Mouse (Mus musculus): Measurements from ENCODE around the gene Scnn1a. TPM values are rescaled to one million over a fixed set of nuclear protein-coding genes. Genes with fewer than 3 reads are reported as not detected.

Scnn1a gene
- 1.3 and 1.9 TPM in 2 replicates for polyA plus RNA-seq (2015; fragmentation: Nextera tagmentation; extraction: Ambion mirVana)

GRCm38 (mm10) chr6:125320323-125320722, at the start of gene Scnn1a:
Gene Scnn1a (plus strand): TSS chr6:125320659.

GRCm38 (mm10) chr6:125285890-125286289, 34.6 kb upstream of the Scnn1a start, which contains the start of gene Tuba3a:
Gene Tuba3a (minus strand): TSS chr6:125286042.

GRCm38 (mm10) chr6:125313546-125314230, 6.8 kb upstream of the Scnn1a start, which contains the start of gene Ltbr:
Gene Ltbr (minus strand): TSS chr6:125313885.

GRCm38 (mm10) chr6:125348721-125349574, 28.5 kb downstream of the Scnn1a start, which contains the start of gene Tnfrsf1a:
Gene Tnfrsf1a (plus strand): TSS chr6:125349362.

DNA sequence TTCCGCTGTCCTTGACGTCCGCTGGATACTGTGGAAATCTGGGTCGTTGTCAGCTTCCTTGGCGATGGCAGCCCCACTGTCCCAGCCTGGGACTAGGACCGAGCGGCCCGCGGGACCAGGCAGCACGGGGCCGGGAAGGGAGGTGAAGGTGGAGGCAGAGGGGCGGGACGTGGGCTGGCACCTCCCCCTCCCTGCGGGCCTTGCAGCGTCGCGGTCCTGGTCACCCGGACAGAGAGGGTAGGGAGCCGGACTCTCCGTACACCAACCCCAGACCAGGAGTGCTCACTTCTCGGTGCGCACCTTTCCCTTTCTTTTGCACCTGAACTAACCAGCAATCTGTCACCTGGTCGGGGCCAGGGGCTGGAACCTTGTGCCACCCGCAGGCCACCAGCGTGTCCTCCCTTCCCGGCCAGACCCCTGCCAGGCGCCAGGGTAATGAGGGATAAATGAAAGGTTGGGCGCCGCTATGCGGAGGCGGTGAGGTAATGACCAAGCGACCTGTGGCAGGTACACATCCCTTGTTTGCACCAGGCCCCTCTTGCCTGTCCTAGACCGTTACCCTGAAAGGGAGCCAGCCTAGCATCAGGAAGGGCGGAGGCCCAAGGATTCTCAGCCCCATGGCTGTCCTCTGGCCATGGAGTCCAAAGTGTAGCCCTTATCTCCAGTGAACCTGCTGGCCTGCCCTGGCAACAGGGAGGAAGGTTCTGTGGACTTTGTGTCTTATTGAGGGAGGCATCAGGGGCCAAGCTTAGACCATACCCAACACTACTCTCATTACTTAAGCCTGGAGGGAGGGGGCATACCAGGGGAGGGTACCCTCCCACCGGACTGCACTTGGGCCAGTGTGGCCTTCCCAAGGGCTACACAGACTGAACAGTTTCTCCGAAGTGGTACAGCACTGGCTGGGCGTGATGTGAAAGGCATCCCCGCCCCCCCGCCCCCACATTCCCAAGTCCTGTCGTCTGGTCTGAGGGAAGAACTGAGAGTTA, 60.2 kb downstream of the Scnn1a start, which contains the start of gene Plekhg6:
Gene Plekhg6 (minus strand): TSS at position 422 of the 989 bp plus-strand sequence.

Other genes with a start within 250 kb of the Scnn1a start
- 39.3 and 45.6 TPM in 2 replicates for gene Chd4, start 224.7 kb upstream of the Scnn1a start, polyA plus RNA-seq (2015; fragmentation: Nextera tagmentation; extraction: Ambion mirVana)
- gene Nop2, start 188.8 kb upstream of the Scnn1a start, polyA plus RNA-seq (2015; fragmentation: Nextera tagmentation; extraction: Ambion mirVana), result 35.5 and 37.8 TPM in 2 replicates
- gene Iffo1, start 175.4 kb upstream of the Scnn1a start, polyA plus RNA-seq (2015; fragmentation: Nextera tagmentation; extraction: Ambion mirVana), result 9.4 and 12.4 TPM in 2 replicates
- gene Gapdh, start 154.2 kb upstream of the Scnn1a start, polyA plus RNA-seq (2015; fragmentation: Nextera tagmentation; extraction: Ambion mirVana), result 647 and 650 TPM in 2 replicates
- gene Ncapd2, start 129.0 kb upstream of the Scnn1a start, polyA plus RNA-seq (2015; fragmentation: Nextera tagmentation; extraction: Ambion mirVana), result 118 and 127 TPM in 2 replicates
- gene Mrpl51, start 128.9 kb upstream of the Scnn1a start, polyA plus RNA-seq (2015; fragmentation: Nextera tagmentation; extraction: Ambion mirVana), result 198 and 200 TPM in 2 replicates
- gene Vamp1, start 105.1 kb upstream of the Scnn1a start, polyA plus RNA-seq (2015; fragmentation: Nextera tagmentation; extraction: Ambion mirVana), result 4.1 and 4.2 TPM in 2 replicates
- 5.6 and 8.6 TPM in 2 replicates for gene Tapbpl, start 88.8 kb upstream of the Scnn1a start, polyA plus RNA-seq (2015; fragmentation: Nextera tagmentation; extraction: Ambion mirVana)
- gene Cd27, start 83.6 kb upstream of the Scnn1a start, polyA plus RNA-seq (2015; fragmentation: Nextera tagmentation; extraction: Ambion mirVana), result 5.3 and 6.2 TPM in 2 replicates
- gene Tuba3a, start 34.6 kb upstream of the Scnn1a start, polyA plus RNA-seq (2015; fragmentation: Nextera tagmentation; extraction: Ambion mirVana), result not detected in 2 replicates
- 20.9 and 27.0 TPM in 2 replicates for gene Ltbr, start 6.8 kb upstream of the Scnn1a start, polyA plus RNA-seq (2015; fragmentation: Nextera tagmentation; extraction: Ambion mirVana)
- 38.0 and 49.0 TPM in 2 replicates for gene Tnfrsf1a, start 28.7 kb downstream of the Scnn1a start, polyA plus RNA-seq (2015; fragmentation: Nextera tagmentation; extraction: Ambion mirVana)
- 0.07 and 0.10 TPM in 2 replicates for gene Plekhg6, start 60.1 kb downstream of the Scnn1a start, polyA plus RNA-seq (2015; fragmentation: Nextera tagmentation; extraction: Ambion mirVana)
- 78.8 and 88.9 TPM in 2 replicates for gene Cd9, start 174.1 kb downstream of the Scnn1a start, polyA plus RNA-seq (2015; fragmentation: Nextera tagmentation; extraction: Ambion mirVana)
- gene Vwf, start 226.1 kb downstream of the Scnn1a start, polyA plus RNA-seq (2015; fragmentation: Nextera tagmentation; extraction: Ambion mirVana), result 13.5 and 14.3 TPM in 2 replicates